Mouse (Mus musculus): Measurements from ENCODE around the gene Aatf. TPM values are rescaled to one million over a fixed set of nuclear protein-coding genes. Genes with fewer than 3 reads are reported as not detected.

Aatf gene
- polyA plus RNA-seq (2017; shearing (Covaris generic)) = 46.5 TPM

DNA sequence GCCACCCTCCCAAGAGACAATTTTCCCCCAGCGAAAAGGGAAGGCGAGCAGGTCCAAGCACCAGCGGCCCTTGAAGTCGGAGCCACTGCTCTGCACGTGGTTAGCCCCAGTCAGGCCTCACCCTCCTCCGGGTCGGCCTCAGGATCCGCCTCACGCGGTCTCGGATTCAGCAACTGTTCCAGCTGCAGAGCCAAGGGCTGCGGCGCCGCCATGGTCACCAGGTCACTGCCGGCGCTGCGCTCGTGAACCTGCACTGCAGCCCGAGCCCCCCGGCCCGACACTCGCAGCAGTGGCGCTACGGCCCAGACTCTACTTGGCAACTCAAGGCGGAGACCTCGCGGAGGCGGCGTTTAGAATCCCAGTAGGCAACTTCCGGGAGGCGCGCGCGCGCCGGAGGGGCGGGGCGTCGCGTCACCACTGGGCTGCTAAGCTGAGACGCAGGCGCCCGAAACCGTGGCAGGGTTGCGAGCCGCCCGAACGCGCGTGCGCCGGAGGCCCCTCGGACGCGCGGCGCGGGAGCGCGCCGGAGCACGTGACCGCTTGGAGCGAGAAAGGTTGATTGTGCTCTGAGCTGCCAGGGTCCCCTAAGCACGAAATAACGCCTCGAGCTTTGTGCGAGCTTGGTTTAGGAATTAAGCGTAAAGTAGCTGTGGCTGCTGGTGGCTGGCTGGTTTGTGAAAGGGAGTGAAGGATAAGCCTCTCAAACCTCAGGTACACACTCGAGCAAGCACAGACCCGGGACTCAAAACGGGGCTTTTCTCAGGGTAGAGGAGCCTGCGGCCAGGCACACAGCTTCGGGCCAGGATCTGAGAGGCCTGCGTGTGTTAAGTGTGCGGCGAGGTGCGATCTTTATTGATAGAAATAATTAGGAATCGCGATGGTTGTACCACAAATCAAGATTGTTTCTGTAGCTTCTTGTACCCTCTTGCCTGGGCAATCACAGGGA, at the start of gene Aatf:
Gene Aatf (minus strand): TSS at position 352 of the 946 bp plus-strand sequence.

GRCm38 (mm10) chr11:84525421-84526274, 12.3 kb upstream of the Aatf start, which contains the start of gene Lhx1:
Gene Lhx1, minus strand, starts transcription at chr11:84525535.

Other genes starting within 250 kb of the Aatf start
- not detected for gene Lhx1, start 12.0 kb upstream of the Aatf start, polyA plus RNA-seq (2017; shearing (Covaris generic))